Mouse (Mus musculus) A20 (cell line): ENCODE measurements around the gene Iqcb1.
A peak's percentile ranks its signal among the peaks of the same experiment; 100 is the strongest.
"Not testable (repeated sequence)": the region's sequence is repeated elsewhere in the genome, so short reads cannot be mapped to it uniquely, and the experiment has no call there.

Experiments
- DNase-seq: peaks from one replicate; pipeline ENCODE4 v3.0.0-alpha.2; 2011; ENCODE audit warnings: low read depth, low spot score

Iqcb1 gene

DNA sequence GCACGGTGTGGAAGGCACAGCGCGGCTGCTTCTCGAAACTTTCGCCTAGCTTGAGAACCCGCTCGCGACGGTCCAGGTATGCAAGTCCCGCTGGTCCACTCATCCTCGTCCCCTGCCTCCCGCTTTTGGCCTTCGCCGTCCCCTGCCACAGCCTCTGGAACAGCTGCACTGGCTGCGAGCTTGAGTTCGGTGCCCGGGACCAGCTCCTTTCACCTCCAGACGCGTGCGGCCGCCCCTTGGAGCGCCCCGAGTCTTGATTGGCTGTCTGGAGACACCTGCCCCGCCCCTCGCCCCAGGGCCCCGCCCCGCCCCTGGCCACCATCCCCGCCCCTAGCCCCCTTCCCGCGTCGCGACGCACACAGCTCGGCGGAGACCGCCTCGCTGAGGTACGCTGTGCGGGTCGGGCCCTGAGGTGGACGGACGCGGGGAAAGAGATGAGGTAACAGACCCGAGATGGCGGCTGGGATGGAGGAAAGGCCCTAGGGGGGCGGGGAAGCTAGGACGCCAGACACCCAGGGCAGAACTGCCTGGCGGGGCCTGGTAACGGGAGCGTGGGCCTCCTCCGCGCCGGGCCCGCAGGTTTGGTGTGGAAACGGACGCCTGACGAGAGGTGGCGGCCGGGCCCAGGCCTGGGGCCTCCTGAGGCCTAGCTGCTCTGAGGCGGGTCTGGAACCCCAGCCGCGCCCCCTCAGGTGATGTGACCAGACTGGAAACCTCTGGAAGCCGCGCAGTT, at the start of gene Iqcb1:
TSS of gene Iqcb1 (plus strand) at position 332 of the 733 bp plus-strand sequence.
- peak; percentile 92 for DNase-seq

DNA sequence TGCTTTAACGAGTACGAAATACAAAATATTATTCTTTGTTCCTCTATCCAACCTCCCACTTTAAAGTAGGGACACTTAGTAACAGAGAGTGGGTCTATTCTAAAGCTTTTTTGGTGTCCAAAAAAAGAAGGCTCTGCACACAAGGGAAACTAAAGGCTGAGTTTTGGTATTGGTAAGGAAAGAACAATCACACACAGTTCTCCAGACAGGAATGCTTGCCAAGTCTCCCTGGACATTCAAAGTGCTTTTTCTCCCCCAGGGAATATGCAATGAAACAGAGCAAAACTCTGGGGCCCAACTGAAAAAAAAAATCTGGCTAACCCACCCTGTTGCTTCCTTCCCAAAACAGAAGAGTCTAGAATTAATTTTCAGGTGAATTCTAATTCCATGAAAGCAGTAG, 44.0 kb upstream of the Iqcb1 start:
- no peak for DNase-seq

DNA sequence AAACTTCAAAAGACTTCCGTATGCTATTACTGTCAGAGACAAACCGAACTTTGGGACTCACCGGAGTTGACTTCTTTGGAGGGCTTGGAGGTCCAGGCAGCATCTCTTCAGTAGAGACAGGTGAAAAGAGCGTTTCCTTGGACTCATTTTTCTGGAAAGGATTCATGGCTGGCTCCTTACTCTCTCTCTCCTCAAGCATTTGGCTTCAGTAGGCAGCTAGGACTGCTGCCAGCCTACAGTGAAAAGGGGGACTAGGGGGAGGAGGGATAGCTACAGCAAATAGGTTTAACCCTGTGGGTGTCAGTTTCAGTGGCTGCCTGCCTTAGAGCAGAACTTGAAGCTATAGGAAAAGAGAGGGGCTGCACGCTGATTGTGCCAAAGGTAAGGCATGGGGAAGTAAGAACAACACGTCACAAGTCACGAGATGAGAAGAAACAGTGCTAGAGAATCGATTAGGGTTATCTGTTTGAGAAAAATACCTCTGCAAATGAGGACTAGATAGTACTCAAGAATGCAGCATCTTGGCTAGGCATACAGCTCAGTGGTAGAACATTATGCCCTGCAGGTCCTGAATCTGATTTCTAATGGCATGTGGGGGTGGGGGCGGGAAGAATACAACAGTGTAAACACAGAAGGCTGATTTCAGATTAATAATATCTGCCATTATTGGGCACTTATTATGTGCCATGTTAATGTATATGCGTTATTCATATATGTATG, 43.4 kb upstream of the Iqcb1 start, which contains the start of gene Slc15a2:
TSS of gene Slc15a2 (minus strand) at position 369 of the 720 bp plus-strand sequence.
- no peak for DNase-seq

DNA sequence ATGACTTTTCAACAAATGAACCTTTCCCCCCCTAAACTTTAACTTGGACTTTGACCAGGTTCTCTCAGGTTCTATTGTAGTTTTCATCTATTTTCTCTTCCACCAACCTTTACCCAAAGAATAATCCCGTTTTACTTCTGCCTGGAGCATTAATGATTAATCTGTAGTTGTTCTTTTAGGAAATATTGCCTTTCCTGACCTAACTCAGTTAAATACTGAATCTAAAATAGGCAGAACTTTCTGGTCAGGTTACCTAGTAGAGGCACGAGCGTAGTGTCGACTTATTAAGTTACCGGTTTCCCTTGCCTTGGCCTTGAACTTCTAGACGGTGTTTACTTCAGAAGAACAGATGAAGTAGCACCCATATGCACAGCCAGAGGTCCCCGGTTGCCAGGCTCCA, 41.7 kb upstream of the Iqcb1 start:
- DNase-seq, result no peak

DNA sequence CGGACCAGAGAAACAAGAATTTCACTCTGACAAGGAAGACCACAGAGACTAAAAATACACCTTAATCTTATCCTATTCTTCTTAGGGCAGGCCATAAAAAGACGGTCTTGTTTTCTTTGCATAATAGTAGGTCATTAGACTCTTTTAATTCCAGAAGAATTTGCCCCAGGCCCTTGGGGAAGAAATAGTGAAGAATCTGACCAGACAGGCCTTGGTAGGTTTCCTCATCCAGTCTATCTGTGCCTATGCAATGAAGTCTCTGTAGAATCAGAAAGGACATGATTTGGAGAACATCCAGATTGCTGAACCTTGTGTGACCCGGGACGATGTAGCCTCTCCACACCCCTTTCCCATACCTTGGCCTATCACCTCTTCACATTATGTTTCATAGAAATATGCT, 38.0 kb upstream of the Iqcb1 start:
- no peak for DNase-seq

DNA sequence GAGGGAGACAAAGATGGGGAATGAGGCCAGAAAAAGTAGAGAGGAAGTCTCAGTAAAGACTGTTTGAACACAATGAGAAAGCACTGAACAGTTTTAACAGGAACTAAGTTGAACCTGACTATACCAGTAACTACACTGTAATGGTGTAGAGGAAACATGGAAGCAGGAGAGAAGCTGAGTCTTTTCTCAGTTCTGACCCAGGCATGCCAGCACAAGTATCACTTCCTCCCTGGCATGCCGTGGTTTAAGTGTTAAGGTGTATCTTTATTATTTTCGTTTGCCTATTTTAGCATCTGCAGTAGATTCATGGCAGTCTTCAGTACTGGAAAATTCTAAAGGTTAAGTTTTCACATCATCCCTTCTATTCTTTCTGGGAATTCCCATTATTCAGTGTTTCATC, 33.2 kb upstream of the Iqcb1 start:
- DNase-seq, result peak; percentile 63

DNA sequence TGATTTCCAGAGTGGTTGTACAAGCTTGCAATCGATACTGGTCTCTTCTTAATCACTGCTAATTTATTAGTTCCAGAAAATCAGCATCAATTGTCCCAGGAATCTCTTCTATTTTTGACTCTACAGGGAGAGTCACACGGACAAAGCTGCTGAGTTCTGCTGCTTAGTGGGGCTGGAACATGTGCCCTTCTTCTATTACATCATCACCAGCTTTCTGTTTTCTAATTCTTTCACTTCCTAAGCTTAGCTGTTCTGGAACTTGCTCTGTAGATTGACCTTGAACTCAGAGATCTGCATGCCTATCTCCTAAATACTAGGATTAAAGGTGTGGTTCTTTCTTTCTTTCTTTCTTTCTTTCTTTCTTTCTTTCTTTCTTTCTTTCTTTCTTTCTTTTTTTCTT, 29.9 kb upstream of the Iqcb1 start:
- no peak for DNase-seq

DNA sequence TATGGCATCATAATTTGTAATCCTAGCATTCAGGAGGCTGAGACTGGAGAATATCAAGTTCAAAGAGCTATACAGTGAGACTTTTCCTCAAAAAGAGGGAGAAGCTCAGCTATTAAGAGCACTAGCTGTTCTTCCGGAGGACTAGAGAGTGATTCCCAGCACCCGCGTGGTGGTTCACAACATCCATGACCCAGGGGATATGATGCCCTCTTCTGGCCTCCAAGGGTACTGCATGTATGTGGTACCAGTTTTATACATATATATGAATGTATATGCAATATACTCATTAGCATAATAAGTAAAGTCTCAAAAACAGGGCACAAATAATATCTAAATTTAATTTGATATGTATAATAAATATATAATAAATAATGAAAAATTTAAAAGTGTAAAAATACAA, 25.8 kb upstream of the Iqcb1 start:
- DNase-seq, result peak; percentile 5

DNA sequence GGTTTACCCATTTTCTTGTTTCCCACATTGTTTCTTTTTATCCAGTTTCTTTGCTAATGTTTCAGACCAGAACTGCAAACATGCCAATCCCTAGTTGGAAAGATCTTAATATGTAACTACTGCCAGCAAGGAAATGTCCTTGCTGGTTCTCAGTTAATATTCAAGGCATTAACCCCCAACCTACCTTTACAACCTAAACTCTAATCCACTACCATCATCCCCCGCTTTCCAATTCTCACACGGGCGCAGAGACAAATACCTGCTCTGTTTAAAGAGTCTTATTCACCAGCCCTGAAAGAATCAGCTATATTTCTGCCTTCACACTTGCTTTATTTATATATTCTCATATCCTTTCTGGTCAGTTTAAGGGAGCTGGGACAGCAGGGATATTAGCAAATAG, 19.6 kb upstream of the Iqcb1 start:
- no peak for DNase-seq

DNA sequence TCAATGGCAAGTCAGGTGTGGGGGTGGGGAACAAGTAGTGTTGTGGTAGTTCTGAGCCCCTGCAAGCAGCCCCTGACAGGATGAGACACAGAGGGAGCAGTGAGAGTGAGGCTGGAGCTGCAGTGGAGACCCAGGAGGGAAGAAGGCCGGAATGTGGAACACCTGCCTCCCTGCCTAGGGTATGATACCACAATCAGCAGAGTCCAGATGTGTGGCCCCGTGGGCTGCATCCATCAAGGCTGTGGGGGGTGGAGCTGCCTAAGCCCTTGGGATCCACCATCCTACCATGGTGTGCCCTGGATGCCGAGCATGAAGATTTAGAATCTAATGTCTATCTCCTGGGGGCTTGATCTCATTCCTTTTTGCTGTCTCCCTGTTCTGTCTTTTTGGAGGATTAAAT, 14.5 kb upstream of the Iqcb1 start:
- no peak for DNase-seq

DNA sequence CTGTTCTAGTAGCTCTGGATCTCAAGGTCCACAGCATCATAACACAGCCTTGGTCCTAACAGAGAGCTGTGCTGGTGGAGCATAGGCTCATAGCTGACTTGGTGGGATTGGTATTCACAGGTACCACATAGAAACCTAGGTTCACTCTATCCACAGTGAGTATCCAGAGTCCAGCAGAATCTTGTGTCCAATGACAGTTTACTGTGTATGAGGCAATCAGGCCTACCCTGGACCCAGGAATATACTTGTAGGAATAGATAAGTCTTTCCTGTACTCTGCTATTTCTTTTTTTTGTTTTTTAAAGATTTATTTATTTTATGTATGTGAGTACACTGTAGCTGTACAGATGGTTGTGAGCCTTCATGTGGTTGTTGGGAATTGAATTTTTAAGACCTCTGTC, 11.3 kb upstream of the Iqcb1 start:
- DNase-seq, result no peak

DNA sequence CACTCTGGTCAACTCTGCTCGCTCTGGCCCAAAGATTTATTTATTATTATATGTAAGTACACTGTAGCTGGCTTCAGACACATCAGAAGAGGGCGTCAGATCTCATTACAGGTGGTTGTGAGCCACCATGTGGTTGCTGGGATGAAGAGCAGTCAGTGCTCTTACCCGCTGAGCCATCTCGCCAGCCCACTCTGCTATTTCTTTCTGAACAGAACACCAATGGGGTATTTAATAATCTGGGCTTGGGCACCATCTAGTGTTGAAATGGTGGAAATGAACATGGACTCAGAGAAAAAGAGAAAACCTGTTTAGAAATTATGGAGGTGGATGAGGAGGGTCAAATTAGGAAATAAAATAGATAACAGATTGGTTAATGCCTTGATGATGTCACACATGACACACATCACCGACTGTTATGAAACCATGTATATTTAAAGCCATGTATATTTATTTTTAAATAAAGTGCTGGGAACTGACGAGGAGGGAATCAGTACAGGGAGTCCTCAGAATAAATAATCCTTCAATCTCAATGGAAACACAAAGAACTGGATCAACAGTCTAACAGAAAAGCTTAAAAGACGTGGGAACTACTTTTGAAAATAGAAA, 10.8 kb upstream of the Iqcb1 start:
- peak; percentile 89 for DNase-seq

DNA sequence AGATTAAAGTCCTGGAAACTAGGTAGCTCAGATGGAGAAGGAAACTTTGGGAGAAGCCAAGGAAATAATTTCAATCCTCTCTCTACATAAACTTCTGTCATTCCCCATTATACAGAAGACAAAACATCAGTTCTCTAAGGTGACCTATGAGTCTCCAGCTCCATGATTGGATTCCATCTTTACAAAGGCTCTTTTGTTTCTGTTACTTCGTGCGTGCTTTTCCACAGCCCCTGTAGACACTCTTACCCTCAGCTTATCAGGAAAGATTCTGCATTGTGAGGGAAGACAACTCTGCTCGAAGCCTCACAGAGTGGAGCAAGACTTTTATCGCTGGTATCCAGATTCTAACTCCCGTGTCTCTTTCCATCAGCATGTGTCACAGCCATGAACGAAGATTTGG, 8.2 kb upstream of the Iqcb1 start:
- DNase-seq, result no peak

DNA sequence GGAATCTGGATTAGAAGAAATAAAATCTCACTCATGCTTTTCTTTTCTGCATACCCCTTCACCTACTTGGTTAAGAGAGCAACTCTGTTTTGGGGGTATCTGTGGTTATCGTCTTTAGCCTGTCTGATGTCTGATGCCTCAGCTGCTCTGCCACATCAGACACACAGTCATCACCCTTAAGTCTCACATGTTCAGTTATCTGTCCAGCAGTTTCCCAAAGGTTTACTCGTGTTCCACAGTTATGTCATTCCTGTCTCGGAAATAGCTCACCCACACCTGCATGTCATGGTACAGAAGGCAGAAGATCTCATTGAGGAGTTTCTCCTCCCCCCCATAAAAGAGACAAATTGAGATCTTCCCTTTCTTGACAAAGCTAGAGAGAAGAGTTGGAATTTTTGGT, 7.4 kb upstream of the Iqcb1 start:
- DNase-seq, result peak; percentile 29

DNA sequence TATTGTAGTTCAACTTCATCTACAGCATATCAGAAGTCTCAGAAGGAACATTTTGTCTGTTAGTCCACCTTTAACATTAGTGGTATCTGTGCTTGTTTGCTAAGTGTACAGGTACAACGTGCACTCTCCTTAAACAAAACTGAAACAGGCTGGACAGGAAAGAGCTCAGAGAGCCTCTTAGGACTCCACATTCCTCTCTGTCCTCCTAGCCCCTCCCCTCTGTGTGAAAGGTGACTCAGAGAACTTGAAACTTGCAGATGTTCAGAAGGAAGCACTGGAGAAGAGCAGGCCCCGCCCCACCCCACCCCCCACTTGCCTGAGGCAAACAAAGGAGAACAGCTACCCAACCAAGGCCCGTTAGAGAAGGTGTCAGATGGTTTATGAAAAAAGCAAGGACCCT, 6.7 kb upstream of the Iqcb1 start:
- peak; percentile 96 for DNase-seq

DNA sequence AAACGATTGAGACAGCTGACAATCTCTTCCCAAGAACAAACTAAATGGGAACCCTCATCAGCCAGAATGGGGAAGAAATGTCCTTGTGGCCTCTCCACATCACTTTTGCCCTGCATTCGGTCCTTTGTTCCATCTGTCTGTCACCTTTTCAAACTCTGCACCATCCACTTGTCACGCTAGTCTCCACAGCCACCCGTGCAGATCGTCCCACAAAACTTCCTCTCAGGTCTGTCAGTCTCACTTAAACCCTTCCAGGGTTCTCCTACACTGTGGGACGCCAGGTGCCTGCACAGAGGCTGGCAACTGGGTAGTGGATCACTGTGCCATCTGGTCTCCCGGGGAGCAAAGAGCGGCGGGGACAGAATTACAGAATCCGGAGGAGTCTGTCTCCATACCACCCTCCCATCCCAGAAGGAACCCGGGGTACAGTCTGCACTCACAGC, 553 bp upstream of the Iqcb1 start:
- DNase-seq, result no peak

DNA sequence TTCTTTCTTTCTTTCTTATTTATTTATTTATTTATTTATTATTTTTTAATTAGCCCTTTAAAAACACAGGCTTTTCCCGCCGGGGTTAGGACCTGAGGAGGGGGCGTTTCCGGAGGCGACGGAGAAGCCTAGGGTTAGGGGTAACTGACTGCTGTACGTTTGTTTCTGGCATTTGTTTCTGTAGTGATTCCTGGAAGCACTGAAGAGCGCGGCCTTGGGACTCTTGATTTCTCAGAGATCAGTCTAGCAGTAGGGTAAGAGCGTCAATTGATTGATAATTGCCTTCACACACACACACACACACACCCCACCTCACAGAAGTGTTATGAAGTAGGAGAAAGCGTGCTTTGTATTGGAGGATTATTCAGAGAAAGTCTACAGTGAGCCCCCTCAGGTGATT, 635 bp downstream of the Iqcb1 start:
- no peak for DNase-seq

DNA sequence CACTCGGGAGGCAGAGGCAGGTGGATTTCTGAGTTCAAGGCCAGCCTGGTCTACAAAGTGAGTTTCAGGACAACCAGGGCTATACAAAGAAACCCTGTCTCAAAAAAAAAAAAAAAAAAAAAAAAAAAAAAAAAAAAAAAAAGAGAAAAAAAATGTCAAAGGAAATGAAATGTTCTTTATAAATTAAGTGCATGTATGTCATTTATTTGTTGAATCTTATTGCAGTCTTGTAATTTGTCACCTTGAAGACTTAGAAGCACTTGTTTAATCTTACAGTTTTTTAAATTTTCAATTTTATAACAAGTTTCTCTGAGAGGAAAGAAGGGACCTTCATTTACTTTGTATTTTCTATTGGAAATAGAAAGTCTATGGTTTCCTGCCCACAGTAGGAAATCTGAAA, 18.7 kb downstream of the Iqcb1 start:
- not testable (repeated sequence) for DNase-seq

DNA sequence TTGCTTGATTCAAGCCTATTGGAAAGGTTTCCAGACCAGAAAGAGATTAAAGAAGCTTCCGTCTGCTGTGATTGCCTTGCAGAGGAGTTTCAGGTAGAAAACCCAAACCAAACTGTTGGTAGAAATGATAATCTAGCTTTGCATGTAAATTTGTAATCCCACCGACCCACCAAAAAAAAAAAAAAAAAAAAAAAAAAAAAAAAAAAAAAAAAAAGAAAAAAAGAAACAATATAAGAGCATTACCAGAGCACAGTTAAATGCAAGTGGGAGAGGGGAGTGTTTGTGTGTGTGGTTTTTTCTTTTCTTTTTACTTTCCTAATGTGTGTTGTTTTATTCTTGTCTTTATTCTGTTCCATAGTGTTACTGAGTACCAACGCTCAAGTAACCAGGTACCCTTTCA, 23.0 kb downstream of the Iqcb1 start:
- DNase-seq, result no peak

DNA sequence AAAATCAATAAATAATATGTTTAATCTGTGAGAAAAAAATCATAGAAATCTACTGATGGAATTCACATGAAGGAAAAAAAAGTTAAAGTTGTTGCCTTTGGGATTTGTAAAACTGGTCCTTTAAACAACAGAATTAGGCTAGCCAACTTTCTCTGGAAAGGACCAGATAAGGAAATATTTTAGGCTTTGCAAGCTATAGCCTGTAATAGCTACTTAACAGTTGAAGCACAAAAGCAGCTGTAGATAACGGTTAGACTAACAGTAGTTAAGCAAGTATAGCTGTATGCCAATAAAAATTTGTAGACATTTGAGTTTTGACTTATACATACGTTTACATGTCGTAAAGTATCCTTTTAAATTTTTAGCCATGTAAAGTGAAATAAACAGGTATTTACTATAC, 35.4 kb downstream of the Iqcb1 start:
- DNase-seq, result no peak

DNA sequence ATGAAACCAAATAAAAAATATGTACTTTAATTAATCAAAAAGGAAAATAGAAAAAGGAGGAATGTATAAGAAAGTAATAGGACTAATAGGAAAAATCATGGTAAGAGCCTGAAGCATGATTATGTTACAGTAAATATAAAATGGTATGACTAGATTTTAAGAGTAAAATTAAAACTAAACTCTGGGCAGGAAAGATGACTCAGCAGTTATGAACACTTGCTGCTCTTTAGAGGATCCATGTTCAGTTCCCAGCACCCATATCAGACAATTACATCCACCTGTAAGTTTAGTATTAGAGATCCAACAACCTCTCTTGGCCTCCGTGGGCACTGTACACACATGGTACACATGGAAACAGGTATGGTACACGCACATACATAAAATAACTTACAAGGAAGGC, 41.3 kb downstream of the Iqcb1 start:
- no peak for DNase-seq

DNA sequence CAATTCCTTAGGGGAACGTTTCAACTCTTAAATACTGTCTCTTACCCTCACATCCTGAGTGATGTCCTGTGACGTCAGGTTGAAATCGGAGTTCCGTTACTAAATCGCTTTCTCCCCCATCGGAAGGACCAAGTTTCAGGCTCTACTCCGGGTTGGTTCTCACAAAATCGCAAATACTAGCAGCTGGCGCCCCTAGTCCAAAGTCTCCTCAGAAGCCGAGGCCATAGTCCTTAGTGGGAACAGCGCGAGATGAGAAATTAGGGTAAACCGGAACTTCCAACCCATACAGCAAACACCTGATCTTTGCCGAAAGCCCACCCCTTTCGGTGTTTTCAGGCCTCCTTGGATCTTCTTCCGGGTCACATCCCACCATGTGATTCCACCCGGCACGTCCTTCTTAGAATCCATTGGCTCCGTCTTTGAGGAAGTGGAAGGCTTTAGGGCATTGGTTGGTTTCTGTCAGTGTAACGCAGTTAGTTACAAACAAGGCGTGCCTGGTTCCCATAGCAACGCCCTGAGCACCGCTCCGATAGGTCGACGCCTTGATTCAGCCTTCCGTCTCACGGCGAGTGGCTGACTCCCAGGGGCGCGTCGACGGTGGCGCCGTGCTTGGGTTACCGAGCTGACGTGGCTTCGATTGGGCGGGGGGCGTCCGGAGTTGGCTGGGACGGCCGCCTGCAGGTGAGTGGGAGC, 46.5 kb downstream of the Iqcb1 start, which contains the start of the genes Eaf2 and Golgb1:
TSS of gene Eaf2 (minus strand) at position 421 of the 693 bp plus-strand sequence.
TSS of gene Golgb1 (plus strand) at position 558 of the 693 bp plus-strand sequence.
- peak; percentile 99 for DNase-seq
